Mouse (Mus musculus) lung, embryonic 16.5 days (tissue): ENCODE measurements around the gene Haus5. TPM values are rescaled to one million over a fixed set of nuclear protein-coding genes. Genes with fewer than 3 reads are reported as not detected.

Source experiments
- ATAC-seq: fragments of 200-750 bp; cut with Nextera tagmentation; 2 replicates; pipeline ENCODE4 v1.8.0; 2017; ENCODE audit warnings: low read depth, mild to moderate bottlenecking, moderate library complexity
- H3K27ac ChIP-seq: fragments of 300-500 bp; sonication (generic); 2 replicates; pipeline ENCODE4 v1.5.1; 2014; ENCODE audit warnings: mild to moderate bottlenecking, control low read depth, low read length
- H3K27me3 ChIP-seq: fragments of 300-500 bp; sonication (generic); 2 replicates; pipeline ENCODE4 v1.6.1; 2014; ENCODE audit warnings: low read depth, low read length, mixed read lengths; ENCODE audit not compliant: control insufficient read depth, insufficient read depth
- H3K36me3 ChIP-seq: fragments of 300-500 bp; sonication (generic); 2 replicates; pipeline ENCODE4 v1.6.1; 2014; ENCODE audit warnings: low read length; ENCODE audit not compliant: control insufficient read depth, insufficient read depth
- H3K4me1 ChIP-seq: fragments of 300-500 bp; sonication (generic); replicated peaks from 2 replicates; pipeline ENCODE4 v1.6.1; 2014; ENCODE audit warnings: low read length, mixed read lengths; ENCODE audit not compliant: control insufficient read depth, insufficient read depth
- H3K4me2 ChIP-seq: fragments of 300-500 bp; sonication (generic); 2 replicates; pipeline ENCODE4 v1.6.1; 2014; ENCODE audit warnings: low read depth, low read length, control low read depth
- H3K4me3 ChIP-seq: fragments of 300-500 bp; sonication (generic); 2 replicates; pipeline ENCODE4 v1.5.1; 2014; ENCODE audit warnings: mild to moderate bottlenecking, low read length, control low read depth
- H3K9ac ChIP-seq: fragments of 300-500 bp; sonication (generic); 2 replicates; pipeline ENCODE4 v1.6.1; 2014; ENCODE audit warnings: low read length, control low read depth
- H3K9me3 ChIP-seq: fragments of 300-500 bp; sonication (generic); 2 replicates; pipeline ENCODE4 v1.6.1; 2016; ENCODE audit warnings: low read length; ENCODE audit not compliant: control insufficient read depth
- WGBS: fragments of 180-500 bp; shearing (Covaris S2); extraction: QIAGEN DNeasy Blood & Tissue Kit; methylation state at CpG from one replicate; pipeline ENCODE4 v1.1.7; 2014; 5-methylcytosine and 5-hydroxymethylcytosine counted together
- polyA plus RNA-seq: library from polyadenylated mRNA; unstranded; fragments of >200 nt; fragmentation: Nextera tagmentation; extraction: Ambion mirVana; gene quantifications from 2 replicates; pipeline ENCODE4 v1.2.1, GENCODE M21; 2015

The Haus5 gene
- polyA plus RNA-seq, 1 experiment from 2014 or later: 58.2 TPM

- no peak overlapping the region for H3K27ac ChIP-seq
- H3K27me3 ChIP-seq: no peaks in the 10 kb centered on the region
- H3K36me3 ChIP-seq: peaks cover 14% of the 10 kb centered on the region
- H3K4me1 ChIP-seq: no peaks in the 10 kb centered on the region
- ATAC-seq: peak; percentile 67; the same call in 1 of the 2 replicates
- H3K4me3 ChIP-seq: no peak overlapping the region
- 18% methylated on average over 14 of the region's 14 CpGs for WGBS
- no peak overlapping the region for H3K9ac ChIP-seq
- no peaks in the 10 kb centered on the region for H3K9me3 ChIP-seq
- H3K4me2 ChIP-seq: no peak overlapping the region
Observed at GRCm38 (mm10) chr7:30613529-30614112, 51.2 kb downstream of the Haus5 start.

GRCm38 (mm10) chr7:30612654-30613402 lies 52.0 kb downstream of the Haus5 start, which contains the start of gene Upk1a:
TSS of gene Upk1a (minus strand) at chr7:30612847.
- Histone ChIP-seq H3K27me3 (no peaks in the 10 kb centered on the region), H3K9me3 (no peaks in the 10 kb centered on the region), H3K4me3 (no peak within 1 kb of the TSS), H3K4me2 (no peak within 1 kb of the TSS), H3K27ac (no peak within 1 kb of the TSS), H3K9ac (no peak within 1 kb of the TSS; the same call in 1 of the 2 replicates), H3K4me1 (no peaks in the 10 kb centered on the region), H3K36me3 (peaks cover 12% of the 10 kb centered on the region)
- WGBS: 59% methylated on average over 8 of the region's 8 CpGs
- ATAC-seq: no peak

GRCm38 (mm10) chr7:30610043-30610442 lies 54.8 kb downstream of the Haus5 start:
- H3K36me3 ChIP-seq: no peaks in the 10 kb centered on the region
- no peaks in the 10 kb centered on the region for H3K9me3 ChIP-seq
- no peak overlapping the region for H3K4me2 ChIP-seq
- H3K4me1 ChIP-seq: no peaks in the 10 kb centered on the region
- WGBS: 50% methylated on average over 7 of the region's 7 CpGs
- no peaks in the 10 kb centered on the region for H3K27me3 ChIP-seq
- no peak overlapping the region for H3K9ac ChIP-seq
- H3K4me3 ChIP-seq: no peak overlapping the region
- H3K27ac ChIP-seq: no peak overlapping the region
- no peak for ATAC-seq

- Histone ChIP-seq H3K9me3 (no peaks in the 10 kb centered on the region), H3K27me3 (no peaks in the 10 kb centered on the region), H3K4me2 (no peak overlapping the region), H3K9ac (peak overlapping the region; percentile 5; the same call in 1 of the 2 replicates), H3K4me1 (no peaks in the 10 kb centered on the region), H3K27ac (no peak overlapping the region), H3K4me3 (no peak overlapping the region), H3K36me3 (no peaks in the 10 kb centered on the region)
- WGBS: 47% methylated on average over 15 of the region's 16 CpGs
- no peak for ATAC-seq
Observed at GRCm38 (mm10) chr7:30608476-30608875, 56.3 kb downstream of the Haus5 start.

GRCm38 (mm10) chr7:30607706-30608309 lies 57.0 kb downstream of the Haus5 start:
- 25% methylated on average over 8 of the region's 8 CpGs for WGBS
- ATAC-seq: peak; percentile 75; the same call in 1 of the 2 replicates

GRCm38 (mm10) chr7:30604944-30605343 lies 59.9 kb downstream of the Haus5 start:
- no peak overlapping the region for H3K4me3 ChIP-seq
- H3K9me3 ChIP-seq: no peaks in the 10 kb centered on the region
- 80% methylated on average over 8 of the region's 8 CpGs for WGBS
- no peak overlapping the region for H3K27ac ChIP-seq
- no peak overlapping the region for H3K9ac ChIP-seq
- H3K27me3 ChIP-seq: no peaks in the 10 kb centered on the region
- H3K4me1 ChIP-seq: peaks cover 3% of the 10 kb centered on the region
- H3K36me3 ChIP-seq: no peaks in the 10 kb centered on the region
- ATAC-seq: no peak
- no peak overlapping the region for H3K4me2 ChIP-seq

More at GRCm38 (mm10) chr7:30607706-30608309, 57.0 kb downstream of the Haus5 start:
- Histone ChIP-seq H3K36me3 (no peaks in the 10 kb centered on the region), H3K27ac (no peak overlapping the region), H3K4me1 (peaks cover 3% of the 10 kb centered on the region), H3K4me3 (no peak overlapping the region), H3K9ac (peak overlapping the region; percentile 5; the same call in 1 of the 2 replicates), H3K9me3 (no peaks in the 10 kb centered on the region), H3K4me2 (no peak overlapping the region), H3K27me3 (no peaks in the 10 kb centered on the region)

- WGBS: 52% methylated on average over 8 of the region's 8 CpGs
Observed at GRCm38 (mm10) chr7:30604424-30604823, 60.4 kb downstream of the Haus5 start.

More at GRCm38 (mm10) chr7:30604424-30604823, 60.4 kb downstream of the Haus5 start:
- Histone ChIP-seq H3K36me3 (no peaks in the 10 kb centered on the region), H3K4me1 (peaks cover 3% of the 10 kb centered on the region), H3K27me3 (no peaks in the 10 kb centered on the region), H3K9me3 (no peaks in the 10 kb centered on the region), H3K4me2 (no peak overlapping the region), H3K27ac (0 out of 2 replicates have a peak overlapping the region, but pooled peaks have one; percentile 17), H3K9ac (no peak overlapping the region), H3K4me3 (no peak overlapping the region)
- ATAC-seq: no peak
